Mouse (Mus musculus): Measurements from ENCODE around the gene Rpl35a. TPM values are rescaled to one million over a fixed set of nuclear protein-coding genes. Genes with fewer than 3 reads are reported as not detected.
"Not testable (repeated sequence)": the region's sequence is repeated elsewhere in the genome, so short reads cannot be mapped to it uniquely, and the experiment has no call there.

Gene Rpl35a
- polyA plus RNA-seq, 1 experiment = 425 TPM

- WGBS = 57% methylated on average over 5 of the region's 5 CpGs
- no peak for DNase-seq (ENCODE audit: low read depth, low spot score)
These were observed 3.1 kb upstream of the Rpl35a start for GRCm38 (mm10) chr16:33053141-33053540.

DNA sequence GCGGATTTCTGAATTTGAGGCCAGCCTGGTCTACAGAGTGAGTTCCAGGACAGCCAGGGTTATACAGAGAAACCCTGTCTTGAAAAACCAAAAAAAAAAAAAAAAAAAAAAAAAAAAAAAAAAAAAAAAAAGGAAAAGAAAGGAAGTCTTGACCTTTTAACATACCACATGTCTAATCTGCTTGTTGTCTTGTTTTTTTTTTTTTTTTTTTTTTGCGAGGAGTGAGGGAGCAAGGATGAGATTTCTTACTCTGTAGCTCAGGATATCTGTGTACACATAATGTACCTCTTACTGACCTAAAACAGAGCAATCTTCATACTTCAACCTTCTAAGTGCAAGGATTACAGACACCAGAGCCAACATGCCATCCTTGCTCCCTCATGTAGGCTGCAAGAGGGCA lies 1.3 kb upstream of the Rpl35a start:
- DNase-seq (ENCODE audit: low read depth, low spot score) = not testable (repeated sequence)
- WGBS = 78% methylated on average over 2 of the region's 2 CpGs

- WGBS = 11% methylated on average over 10 of the region's 10 CpGs
- DNase-seq (ENCODE audit: low read depth, low spot score) = no peak
These were observed 598 bp upstream of the Rpl35a start for GRCm38 (mm10) chr16:33055655-33056054.

GRCm38 (mm10) chr16:33056786-33057185 lies 533 bp downstream of the Rpl35a start:
- no peak for DNase-seq (ENCODE audit: low read depth, low spot score)
- WGBS = under 1% methylated on average over 24 of the region's 24 CpGs

GRCm38 (mm10) chr16:33058033-33058432 lies 1.8 kb downstream of the Rpl35a start:
- DNase-seq (ENCODE audit: low read depth, low spot score) = no peak
- 86% methylated on average over 16 of the region's 16 CpGs for WGBS

DNA sequence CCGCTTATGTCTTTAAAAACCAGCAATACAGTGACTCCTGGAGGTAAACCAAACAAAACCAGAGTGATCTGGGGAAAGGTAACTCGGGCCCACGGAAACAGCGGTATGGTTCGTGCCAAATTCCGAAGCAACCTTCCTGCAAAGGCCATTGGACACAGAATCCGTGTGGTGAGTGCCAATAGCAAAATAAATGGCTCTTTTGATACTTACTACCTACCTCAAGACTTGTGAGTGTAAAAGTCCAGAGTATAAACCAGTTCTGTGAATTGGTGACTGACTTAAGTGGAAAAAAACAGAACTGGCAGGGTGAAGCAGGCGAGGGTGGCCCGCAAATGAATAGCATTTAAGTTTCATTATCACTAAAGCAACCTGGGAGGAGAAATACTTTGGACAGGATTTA lies 2.4 kb downstream of the Rpl35a start:
- not testable (repeated sequence) for DNase-seq (ENCODE audit: low read depth, low spot score)
- WGBS = 37% methylated on average over 9 of the region's 9 CpGs

DNA sequence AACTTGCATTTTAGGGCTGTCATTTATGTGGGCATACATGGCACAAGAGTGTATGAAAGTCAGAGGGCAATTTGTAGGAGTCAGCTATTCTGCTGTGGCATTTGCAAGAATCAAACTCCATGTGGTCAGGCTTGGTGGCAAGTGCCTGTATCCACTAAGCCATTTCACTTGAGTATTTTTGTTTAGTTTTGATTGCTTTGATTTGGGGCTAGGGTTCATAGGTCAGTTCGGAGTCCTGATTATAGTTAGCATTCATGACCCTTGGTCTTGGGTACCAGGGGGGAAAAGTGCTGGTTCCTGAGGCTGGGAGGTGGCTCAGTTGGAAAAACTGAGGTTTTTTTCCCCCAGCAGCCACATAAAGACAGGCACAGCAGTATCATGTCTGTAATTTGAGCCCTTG lies 3.2 kb downstream of the Rpl35a start:
- 69% methylated on average over 1 of the region's 1 CpGs for WGBS
- no peak for DNase-seq (ENCODE audit: low read depth, low spot score)

- WGBS = 89% methylated on average over 2 of the region's 2 CpGs
- no peak for DNase-seq (ENCODE audit: low read depth, low spot score)
These were observed 4.7 kb downstream of the Rpl35a start for GRCm38 (mm10) chr16:33060926-33061325.

DNA sequence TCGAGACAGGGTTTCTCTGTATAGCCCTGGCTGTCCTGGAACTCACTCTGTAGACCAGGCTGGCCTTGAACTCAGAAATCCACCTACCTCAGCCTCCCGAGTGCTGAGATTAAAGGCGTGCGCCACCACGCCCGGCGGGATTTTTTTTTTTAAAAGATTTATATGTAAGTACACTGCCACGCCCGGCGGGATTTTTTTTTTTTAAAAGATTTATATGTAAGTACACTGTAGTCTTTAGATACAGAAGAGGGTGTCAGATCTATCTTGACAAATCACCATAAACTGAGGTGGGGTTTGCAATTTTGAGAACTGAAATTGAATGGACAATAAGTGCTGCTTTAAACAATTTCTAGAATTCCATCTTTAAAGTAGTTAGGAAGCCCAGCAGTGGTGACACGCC lies 5.1 kb downstream of the Rpl35a start:
- WGBS = 54% methylated on average over 11 of the region's 11 CpGs
- DNase-seq (ENCODE audit: low read depth, low spot score) = no peak

DNA sequence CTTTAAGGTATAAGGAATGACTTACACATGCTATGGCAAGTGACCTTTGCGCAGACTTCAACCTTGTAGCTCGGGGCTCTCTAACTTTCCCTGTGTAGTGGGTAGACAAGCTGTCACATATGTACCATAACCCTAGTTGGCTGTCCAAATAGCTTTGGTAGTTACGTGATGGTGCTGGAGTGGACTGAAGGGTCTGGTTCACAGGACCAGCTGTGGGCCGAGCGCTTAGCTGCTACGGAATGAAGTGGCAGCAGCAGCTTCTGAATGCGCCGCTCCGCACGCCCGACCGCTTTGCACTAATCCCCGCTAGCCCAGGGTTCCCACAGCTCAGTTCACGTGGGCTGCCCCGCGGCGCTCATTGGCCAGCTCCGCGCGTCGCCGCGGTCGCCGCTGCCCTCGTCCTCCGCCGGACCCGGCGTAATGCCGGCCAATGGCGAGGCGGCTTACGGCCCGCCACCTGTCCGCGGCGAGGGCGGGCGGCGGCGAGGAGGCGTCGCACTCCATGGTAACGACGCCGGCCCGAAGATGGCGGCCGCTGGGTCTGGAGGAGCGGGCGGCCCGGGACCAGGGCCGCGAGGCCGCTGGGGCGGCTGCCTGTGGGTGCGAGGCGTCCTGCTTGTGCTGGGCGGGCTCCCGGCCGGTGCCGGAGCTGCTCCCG lies 5.9 kb downstream of the Rpl35a start, which contains the start of gene Lmln:
Gene Lmln, plus strand, starts transcription at position 498 of the 658 bp plus-strand sequence.
- peak; percentile 61 for DNase-seq (ENCODE audit: low read depth, low spot score)
- under 1% methylated on average over 64 of the region's 64 CpGs for WGBS

DNA sequence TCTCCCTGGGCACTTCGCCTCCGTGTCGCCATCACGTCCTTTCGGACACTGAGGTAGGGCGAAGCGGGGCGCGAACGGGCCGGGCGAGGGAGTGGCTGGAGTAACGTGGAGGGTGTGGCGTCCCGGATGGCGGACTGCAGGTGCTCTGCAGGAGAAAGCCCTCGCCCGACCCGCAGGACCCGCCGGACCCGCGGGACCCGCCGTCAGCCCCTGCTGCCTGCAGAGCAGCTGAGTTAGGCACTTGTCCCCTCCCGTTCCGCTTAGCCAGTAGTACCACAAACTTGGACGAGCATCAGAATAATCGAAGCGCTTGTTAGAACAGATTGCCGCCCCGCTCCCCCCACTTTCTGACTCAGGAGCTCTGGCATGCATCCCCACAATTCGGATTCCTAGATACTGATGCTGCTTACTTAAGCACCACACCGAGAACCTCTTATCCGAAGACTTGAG lies 6.5 kb downstream of the Rpl35a start:
- no peak for DNase-seq (ENCODE audit: low read depth, low spot score)
- WGBS = under 1% methylated on average over 35 of the region's 35 CpGs

GRCm38 (mm10) chr16:33063267-33063666 lies 7.0 kb downstream of the Rpl35a start:
- WGBS = 9% methylated on average over 7 of the region's 7 CpGs
- no peak for DNase-seq (ENCODE audit: low read depth, low spot score)

DNA sequence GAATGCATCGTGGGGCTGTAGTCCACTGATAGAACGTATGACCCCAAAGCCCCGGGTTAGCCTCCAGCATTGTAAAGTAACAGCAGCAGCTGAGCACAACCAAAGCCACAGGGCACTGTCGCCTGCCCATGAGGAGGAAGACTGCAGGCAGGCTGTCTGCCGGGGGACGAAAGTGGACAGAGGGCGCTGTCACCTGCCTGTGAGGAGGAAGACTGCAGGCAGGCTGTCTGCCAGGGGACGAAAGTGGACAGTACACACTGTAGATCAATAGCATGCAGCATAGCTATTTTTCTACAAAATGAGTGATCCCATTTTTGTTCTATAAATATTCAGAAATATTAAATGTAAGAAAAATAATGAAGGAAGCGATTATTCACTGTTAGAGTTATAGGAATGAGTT lies 8.4 kb downstream of the Rpl35a start:
- WGBS = 83% methylated on average over 9 of the region's 9 CpGs
- DNase-seq (ENCODE audit: low read depth, low spot score) = no peak

GRCm38 (mm10) chr16:33070928-33071327 lies 14.7 kb downstream of the Rpl35a start:
- DNase-seq (ENCODE audit: low read depth, low spot score) = no peak

DNA sequence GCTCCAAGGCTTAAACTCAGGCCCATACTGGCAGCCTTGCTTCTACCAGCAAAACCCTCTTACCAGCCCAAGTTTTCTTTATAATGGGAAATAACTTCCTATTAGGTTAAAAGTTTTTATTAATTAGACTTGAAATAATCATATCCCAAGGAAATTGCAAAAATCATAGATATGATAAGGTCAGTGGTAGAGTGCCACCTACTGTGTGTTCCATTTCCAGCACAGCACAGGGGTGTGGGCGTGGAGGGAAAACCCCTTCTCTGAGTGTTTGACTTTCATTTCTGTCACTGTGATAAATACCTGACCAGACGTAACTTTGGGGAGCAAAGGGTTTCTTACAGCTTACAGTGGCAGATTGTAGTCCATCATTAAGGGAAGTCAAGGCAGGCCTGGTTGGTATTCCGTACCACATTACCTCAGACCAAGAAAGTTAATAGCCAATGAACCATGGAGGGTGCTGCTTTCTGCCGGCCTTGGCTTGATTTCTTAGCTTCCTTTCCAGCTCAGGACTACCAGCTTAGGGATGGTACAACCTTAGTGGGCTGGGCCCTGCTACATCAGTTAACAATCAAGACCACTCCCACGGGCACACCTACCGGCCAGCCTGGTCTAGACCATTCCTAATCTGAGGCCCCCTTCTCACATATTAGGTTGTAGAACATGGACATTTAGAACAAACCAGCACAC lies 16.8 kb downstream of the Rpl35a start:
- no peak for DNase-seq (ENCODE audit: low read depth, low spot score)
- WGBS = 83% methylated on average over 6 of the region's 6 CpGs

DNA sequence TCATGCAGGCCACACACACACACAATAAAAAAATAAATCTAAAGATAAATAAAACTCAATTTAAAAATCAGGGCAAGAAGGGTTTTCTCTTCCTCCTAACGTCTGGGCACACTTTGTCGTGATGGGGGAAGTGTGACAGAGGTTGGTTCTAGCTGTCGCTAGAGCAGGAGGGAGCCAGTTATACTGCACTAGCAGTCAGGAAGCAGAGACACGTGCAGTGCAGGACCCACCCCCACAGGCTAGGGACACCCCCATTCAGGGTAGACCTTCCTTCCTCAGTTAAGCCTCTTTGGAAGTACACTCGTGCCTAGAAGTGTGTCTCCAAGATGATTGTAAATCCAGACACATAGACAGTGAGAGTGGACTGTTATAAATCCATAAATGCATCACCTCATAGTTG lies 18.7 kb downstream of the Rpl35a start:
- no peak for DNase-seq (ENCODE audit: low read depth, low spot score)
- WGBS = 66% methylated on average over 5 of the region's 5 CpGs

DNA sequence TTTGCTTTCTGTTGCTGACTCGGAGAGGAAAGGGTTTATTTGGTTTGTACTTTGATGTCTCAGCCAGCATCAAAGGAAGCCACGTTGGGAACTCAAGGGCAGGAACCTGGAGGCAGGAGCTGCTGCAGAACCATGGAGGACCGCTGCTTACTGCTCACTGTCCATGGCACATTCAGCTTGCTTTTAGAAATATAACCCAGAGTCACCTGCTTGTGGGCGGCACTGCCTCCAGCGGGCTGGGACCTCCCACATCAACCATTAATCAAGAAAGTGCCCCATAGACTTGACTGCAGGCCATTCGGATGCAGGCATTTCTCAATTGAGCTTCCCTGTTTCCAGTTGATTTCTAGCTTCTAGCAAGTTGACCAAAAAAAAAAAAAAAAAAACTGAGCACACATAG lies 19.8 kb downstream of the Rpl35a start:
- no peak for DNase-seq (ENCODE audit: low read depth, low spot score)
- WGBS = 56% methylated on average over 6 of the region's 6 CpGs

GRCm38 (mm10) chr16:33077069-33077627 lies 20.9 kb downstream of the Rpl35a start:
- DNase-seq (ENCODE audit: low read depth, low spot score) = no peak
- WGBS = 85% methylated on average over 5 of the region's 5 CpGs

DNA sequence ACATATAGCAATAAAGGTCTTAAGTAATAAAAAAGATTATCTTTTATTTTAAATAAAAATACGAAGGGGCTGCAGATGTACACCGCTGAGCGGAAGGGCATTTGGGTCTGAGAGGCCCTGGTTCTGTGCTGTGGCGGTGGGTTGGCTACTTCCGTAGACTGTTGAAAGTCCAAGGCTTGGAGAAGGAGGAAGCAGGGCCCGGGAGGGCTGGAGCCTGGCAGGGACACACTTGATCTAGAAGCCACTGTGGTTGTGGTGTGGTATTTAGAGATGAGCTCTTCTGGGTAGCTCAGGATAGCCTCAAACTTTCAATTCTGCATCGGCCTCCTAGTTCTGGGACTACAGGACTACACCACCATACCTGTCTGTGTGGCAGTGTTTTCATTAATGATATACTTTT lies 23.8 kb downstream of the Rpl35a start:
- no peak for DNase-seq (ENCODE audit: low read depth, low spot score)
- 80% methylated on average over 7 of the region's 7 CpGs for WGBS

GRCm38 (mm10) chr16:33082951-33083350 lies 26.7 kb downstream of the Rpl35a start:
- DNase-seq (ENCODE audit: low read depth, low spot score) = no peak
- WGBS = 93% methylated on average over 6 of the region's 6 CpGs

- 84% methylated on average over 2 of the region's 2 CpGs for WGBS
- no peak for DNase-seq (ENCODE audit: low read depth, low spot score)
These were observed 27.7 kb downstream of the Rpl35a start for GRCm38 (mm10) chr16:33083996-33084395.

Data from large intestine, adult 2 months (tissue).